Mouse (Mus musculus) thymus, postnatal 0 days (tissue): Measurements from ENCODE around the gene Snrnp48. TPM values are rescaled to one million over a fixed set of nuclear protein-coding genes. Genes with fewer than 3 reads are reported as not detected.

Experiments used
- DNase-seq: peaks from one replicate; pipeline ENCODE4 v3.0.0-alpha.2; 2015; ENCODE audit warnings: low spot score
- polyA plus RNA-seq: library from polyadenylated mRNA; unstranded; fragments of >200 nt; fragmentation: Nextera tagmentation; extraction: Ambion mirVana; gene quantifications from 2 replicates; pipeline ENCODE4 v1.2.1, GENCODE M21; 2015

The Snrnp48 gene
- 43.7 and 48.2 TPM in 2 replicates for polyA plus RNA-seq

DNA sequence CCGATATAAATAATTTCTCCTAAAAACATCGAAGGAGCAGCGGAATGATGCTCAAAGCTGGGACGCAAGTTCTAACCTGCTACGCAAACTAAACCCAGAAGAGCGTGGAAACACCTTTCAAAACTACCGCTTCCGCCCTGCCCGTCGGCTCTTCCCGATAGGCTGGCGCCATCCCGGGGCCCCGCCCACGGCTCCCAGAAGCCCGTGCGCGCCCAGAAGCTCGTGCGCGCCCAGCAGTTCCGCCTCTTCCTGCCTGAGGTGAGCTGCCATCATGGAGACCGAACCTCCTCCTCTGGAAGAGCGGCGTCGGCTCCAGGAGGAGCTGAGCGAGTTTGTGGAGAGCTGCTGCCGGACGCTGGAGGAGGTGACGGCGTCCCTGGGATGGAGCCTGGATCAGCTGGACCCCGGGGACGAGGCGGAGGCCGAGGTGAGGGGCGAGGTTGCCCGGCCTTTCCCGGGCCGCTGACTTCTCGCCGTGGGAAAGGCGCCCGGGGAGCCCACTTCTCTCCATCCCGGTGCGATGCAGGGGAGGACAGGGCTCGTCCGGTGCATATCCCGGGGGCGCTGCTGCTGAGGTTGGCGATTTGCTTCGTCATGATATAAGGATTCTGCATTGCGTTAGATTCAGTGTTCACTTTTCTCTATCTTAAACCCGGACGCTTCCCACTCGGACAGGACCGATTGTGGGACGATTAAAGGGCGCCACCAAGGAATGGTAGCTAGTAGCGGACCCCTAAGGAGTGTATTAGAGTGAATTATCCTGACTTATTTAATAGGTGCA, at the start of gene Snrnp48:
Gene Snrnp48, plus strand, starts transcription at position 237 of the 781 bp plus-strand sequence.
- DNase-seq = peak; percentile 94

DNA sequence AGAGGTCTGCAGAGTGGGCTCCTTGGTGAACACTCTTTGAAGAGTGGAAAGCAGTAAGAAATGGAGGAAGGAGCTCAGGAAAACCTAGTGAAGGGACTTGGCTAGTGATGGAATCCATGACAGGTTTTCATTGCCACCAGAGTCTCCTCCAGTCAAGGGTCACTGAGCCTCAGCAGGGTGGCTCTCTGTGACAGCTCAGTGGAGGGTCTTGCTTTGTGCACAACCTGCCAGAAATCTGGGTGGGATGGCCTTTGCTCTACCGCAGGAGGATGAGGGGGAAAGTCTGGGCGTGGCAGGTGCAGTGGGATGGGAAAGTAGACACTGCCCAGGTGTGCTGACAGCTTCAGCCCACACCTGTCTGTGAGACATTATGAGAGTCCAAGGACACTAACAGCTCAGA, 49.2 kb upstream of the Snrnp48 start:
- no peak for DNase-seq

DNA sequence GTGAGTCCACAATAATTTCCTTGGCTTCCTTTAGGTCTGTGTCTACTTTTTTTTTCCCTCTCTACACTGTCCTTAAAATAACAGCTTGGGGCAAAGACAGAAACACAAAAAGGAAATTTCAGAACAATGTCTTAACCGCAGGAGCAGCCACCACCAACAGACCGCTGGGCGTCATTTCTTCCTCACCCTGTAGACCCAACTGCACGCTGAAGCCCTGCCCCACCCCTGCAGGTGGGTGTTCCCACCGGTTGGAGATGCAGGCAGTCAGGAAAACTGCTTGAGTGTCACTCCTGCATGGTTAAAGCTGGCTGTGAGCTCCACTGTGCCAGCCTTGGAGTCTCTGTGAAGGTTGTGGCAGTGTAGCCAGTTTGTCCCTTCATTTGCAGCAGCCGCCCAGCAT, 47.1 kb upstream of the Snrnp48 start:
- DNase-seq = peak; percentile 14

DNA sequence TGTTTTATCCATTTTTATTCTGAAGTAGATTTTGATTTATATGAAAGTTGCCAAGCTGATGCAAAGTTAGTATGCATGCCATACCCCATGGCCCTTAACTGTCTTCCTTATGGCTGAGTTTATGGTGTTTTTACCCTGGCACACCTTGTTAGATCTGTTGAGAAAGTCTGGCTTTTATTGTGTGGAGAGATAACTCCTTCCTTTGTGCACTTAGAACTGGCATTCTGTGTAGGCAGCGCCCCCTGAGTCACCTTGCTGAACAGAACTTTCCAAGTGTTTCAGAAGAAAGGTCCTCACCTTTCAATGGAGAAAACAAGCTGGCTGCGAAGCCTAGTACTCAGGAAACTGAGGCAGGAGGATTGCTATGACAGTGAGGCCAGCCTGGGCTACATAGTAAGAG, 42.7 kb upstream of the Snrnp48 start:
- DNase-seq = no peak

DNA sequence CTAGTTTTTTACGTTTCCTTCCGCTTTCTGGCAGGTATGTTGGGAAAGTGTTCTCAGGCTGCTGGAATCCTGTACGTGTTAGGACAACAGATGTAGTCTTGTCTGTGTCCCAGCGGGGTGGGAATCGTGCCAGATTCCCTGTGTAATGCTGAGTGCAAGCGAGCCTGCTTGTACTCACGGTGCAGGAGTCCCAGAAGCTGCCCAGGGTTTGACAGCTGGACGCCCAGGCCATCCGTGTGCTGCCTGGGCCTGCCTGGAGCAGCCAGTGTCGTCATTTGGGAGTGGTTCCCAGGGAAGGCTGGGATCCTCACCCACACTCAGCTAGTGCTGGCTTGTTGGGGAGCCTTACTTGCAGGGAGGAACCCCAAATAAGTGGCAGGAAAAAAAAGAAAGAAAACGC, 42.1 kb upstream of the Snrnp48 start:
- DNase-seq = no peak

DNA sequence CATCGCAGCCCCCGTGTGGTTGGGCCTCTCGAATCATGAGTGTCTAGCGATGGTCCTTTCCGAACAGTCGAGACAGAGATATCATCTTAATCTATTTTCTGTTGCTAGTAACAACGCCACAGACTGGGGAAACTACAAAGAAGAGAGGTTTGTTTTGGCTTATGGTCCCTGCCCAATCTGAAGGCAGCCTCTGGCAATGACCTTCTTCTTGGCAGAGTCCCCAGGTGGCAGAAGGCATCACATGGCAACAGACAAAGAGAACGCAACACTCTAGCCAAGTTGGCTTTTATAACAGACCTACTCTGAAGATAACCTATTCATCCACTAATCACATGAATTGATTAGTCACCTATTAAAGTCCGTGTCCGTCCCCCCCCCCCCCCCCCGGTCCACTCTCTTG, 39.8 kb upstream of the Snrnp48 start:
- no peak for DNase-seq

DNA sequence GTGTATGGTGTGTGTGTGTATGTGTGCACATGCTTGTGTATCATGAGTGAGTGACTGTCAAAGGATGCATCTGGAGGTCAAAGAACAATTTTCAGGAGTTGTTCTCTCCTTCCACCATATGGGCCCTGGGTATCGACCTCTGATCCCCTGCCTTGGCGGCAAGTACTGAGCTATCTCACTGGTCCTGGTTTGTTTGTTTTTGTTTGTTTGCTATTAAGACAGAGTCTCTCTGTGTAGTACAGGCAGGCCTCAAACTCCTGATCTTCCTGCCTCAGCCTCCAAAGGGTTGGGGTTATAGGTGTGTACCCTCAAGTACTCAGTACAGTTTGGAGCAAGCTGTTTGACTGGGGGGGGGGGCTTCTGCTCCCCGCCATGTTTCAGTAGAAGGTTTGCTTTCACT, 37.7 kb upstream of the Snrnp48 start:
- DNase-seq = no peak

DNA sequence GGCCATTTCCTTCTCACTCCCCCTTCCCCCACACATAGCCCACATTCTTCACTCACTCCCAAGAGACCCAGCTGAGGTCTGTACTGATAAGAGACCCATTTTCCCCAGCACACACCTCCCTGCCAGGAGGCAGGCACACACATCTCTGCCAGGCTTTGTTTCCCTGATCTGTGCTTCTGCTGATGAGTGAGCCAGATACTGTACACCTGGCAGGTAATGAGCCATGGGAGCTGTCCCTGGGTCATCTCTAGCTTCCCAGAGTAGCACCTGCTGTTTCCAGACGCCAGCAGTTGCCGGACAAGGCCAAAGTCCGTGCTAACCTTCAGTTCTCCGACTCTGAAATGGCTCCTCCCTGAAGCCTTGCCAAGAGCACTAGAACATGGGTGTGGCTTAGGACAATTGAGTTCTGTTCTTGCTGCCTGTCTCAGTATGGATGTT, 34.0 kb upstream of the Snrnp48 start:
- no peak for DNase-seq

DNA sequence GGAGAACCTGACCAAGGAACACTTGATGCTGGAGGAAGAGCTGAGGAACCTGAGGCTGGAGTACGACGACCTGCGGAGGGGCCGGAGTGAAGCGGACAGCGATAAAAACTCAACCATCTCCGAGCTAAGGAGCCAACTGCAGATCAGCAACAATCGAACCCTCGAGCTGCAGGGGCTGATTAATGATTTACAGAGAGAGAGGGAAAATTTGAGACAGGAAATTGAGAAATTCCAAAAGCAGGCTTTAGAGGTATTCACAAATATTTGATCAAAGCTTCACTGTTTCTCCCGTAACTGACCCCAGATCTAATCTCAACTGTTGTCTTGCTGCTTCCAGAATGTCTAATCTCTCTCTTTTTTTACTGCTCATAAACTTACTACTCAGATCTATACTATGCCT, 11.3 kb upstream of the Snrnp48 start:
- no peak for DNase-seq

DNA sequence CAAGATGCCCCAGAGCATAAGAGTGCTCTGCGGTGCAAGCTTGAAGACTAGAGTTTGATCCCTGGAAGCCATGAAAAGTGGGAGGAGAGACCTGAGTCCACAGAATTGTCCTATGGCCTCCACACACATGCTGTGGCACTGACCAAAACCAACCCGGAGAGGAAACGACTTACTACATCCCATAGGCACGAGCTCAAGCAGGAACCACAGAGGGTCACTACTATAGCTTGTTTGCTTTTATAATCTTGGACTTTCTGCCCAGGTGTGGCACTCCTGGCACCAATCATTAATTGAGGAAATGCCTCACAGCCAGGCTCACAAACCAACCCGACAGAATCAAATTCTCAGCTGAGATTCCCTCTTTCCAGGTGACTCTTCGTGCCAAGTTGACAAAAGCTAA, 3.3 kb upstream of the Snrnp48 start:
- DNase-seq = no peak

DNA sequence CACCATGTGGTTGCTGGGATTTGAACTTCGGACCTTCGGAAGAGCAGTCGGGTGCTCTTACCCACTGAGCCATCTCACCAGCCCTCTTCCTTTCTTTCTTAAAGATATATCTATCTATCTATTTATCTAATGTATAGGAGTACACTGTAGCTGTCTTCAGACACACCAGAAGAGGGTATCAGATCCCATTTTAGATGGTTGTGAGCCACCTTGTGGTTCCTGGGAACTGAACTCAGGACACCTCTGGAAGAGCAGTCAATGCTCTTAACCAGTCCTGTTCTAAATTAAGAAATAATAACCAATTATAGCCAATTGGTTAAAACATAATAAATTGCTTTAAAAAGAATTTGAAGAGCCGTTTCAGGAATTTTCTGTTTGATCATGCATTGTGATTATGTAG, 567 bp upstream of the Snrnp48 start:
- DNase-seq = no peak

DNA sequence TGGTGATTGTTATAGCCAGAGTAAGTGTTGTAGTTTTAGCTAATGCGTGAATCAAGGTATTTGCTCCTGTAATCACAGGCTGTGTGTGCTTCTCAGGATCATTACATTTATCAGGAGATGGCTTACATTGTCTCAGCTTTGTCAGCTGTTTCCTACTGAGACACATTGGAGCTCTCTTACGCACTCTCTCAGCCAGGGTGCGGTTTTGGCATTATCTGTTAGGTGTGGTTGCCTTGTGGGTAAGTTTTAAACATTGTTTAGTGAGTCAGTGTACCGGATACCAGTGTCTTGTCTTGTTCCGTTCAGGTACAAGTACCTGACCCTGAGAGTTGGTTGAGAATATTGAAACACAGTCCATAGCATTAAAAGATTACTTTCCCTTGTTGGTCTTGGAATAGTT, 6.4 kb downstream of the Snrnp48 start:
- DNase-seq = no peak

DNA sequence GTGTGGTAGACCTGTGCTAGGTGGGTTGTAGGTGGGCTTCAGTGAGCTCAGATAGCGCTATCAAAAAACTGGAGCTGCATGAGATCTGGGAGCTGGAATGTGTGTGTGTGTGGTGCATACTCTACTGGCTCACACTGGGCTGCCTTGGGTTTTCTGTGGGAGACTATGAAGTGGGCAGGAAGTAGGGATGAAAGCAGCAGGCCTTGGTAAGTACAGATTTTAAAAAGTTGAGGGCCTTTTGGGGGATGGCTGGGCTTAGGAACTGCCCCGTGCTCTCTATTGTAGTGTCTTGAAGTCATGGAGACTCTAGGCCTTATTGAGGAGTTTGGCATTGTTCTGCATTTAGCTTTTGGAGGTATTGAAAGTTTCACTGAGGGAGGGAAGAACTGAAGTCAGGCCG, 13.9 kb downstream of the Snrnp48 start:
- no peak for DNase-seq

DNA sequence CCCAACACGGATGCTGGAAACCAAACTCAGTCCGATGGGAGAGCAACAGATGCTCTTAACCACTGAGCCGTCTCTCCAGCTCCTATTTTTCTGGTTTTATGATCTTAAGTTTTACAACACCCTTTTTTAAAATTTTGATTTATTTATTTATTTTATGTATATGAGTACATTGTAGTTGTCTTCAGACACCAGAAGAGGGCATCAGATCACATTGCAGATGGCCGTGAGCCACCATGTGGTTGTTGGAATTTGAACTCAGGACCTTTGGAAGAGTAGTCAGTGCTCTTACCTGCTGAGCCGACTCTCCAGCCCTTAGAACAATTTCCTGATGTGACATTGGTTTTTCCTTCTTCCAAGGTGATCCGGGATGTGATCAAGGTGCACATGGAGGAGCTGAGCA, 15.6 kb downstream of the Snrnp48 start:
- DNase-seq = no peak

DNA sequence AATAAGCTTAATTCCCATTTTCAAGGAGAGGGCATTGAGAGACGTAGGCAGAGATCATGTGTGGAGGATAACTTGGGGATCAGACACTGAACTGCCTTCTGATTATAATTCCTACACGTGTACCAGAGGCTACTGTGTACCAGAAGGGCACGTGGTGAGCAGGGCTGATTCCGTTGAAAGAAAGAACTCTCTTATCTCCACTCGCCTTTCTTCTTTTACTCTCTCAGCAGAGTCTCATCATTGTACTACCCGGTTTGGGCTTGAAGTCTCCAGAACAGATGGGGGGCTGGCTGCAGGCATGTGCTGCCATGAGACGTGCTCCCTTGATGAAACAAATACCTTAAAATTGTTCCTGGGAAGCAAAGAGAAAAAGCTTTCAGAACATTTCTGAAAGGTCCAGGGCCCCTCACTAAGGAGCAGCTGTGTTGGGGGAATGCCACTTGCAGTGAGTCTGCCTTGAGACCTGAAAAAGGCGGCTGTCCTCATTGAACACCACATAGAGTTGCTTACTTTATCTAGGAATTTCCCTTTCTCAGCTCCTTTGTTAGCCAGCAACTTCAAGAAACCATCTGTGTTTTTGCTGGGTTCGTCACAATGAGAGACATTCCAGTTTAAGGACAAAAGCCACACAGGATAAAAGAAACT, 25.6 kb downstream of the Snrnp48 start:
- DNase-seq = no peak

DNA sequence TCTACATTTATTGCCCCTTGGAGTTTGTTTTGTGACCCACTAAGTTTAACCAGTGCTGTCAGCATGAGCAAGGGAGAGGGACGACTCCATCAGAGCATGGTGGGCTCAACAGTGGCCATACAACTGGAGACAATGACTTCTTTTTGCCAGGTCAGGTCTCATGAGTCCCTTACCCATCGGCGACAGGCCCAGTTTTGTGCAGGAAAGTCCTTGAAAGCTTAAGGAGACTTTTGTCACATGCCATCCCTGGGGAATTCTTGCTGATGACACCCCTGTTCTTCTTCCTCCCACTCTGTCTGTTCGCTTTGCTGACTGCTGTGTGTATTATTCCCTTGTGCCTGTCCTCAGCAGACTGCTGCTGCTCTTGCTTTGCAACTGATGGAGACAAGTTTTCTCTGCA, 27.7 kb downstream of the Snrnp48 start:
- DNase-seq = no peak

DNA sequence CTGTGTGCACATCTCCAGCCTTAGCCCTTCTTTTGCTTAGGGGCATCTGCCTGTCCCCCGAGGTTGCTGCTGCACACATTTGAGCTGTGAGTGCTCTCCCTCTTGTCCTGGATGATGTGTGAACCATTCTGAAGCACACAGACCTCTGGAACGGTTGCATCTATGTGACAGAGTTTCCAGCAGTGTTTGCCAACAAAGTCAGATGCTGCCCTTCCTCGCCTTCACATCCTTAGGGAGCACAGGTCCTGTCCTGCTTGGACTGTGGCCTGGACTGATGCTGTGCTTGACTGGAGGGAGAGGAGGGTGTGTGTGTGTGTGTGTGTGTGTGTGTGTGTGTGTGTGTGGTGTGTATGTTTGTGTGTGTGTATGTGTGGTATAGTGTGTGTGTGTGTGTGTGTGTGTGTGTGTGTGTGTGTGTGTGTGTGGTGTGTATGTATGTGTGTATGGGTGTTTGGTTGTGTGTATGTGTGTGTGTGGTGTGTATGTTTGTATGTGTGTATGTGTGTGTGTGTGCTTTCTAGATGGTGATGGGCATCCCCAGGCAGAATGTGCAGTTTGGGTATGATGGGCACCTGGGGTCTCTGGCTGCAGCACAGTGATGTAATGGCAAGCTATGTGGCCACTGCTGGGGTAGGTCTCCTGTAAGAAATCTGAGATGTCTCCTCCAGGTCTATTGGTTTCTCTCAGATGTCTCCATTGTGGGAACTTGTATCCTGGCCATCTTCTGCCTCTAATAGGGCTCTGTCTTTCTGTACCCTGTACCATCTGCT, 28.3 kb downstream of the Snrnp48 start:
- DNase-seq = no peak

DNA sequence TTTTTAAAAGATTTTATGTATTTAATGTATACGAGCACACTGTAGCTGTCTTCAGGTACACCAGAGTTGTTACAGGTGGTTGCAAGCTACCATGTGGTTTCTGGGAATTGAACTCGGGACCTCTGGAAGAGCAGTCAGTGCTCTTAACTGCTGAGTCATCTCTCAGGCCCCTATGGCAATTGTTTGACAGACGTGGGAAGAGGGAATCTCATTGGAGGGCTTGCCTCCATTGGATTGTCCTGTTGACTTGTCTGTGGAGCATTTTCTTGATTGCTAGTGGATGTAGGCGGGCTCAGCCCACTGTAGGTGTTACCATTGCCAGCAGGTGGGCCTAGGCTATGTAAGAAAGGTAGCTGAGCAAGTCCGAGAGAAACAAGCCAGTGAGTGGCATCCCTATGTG, 29.9 kb downstream of the Snrnp48 start:
- DNase-seq = no peak

DNA sequence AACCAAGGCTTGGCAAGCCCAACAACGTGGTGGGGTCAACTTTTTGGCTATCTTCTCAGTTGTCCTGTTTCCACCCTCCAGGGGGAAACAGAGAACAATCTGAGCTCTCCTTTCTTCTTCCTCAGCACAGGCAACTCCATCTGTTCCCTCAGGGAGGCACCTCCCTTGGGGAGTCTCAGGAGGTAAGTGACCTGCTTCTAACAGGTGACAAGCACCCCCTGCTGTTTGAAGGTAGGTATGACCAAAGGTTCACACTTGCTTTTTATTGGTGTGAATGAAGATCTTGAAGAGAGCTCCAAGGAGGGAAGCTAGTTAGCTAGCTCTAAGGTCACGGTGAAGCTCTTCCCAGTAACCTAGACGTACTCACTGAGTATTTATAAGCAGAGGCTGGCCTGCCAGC, 30.6 kb downstream of the Snrnp48 start:
- peak; percentile 42 for DNase-seq

DNA sequence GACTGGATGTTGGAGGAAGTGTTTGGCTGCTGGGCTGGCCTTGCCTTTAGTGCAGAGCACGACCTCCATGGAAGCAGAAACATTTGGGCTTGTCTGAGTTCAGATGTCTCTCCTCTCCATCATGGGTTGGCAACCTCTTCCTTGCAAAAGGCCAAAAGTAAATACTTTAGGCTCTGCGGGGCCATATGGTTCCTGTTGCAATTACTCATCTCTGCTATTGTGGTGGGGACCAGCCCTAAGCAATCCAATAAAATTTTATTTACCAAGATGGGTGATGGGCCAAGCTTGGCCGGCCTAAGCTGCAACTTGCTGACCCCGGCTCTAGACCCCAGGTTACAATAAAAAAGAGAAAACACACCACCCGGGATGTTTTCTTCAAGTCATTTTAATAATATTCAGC, 43.4 kb downstream of the Snrnp48 start:
- no peak for DNase-seq

DNA sequence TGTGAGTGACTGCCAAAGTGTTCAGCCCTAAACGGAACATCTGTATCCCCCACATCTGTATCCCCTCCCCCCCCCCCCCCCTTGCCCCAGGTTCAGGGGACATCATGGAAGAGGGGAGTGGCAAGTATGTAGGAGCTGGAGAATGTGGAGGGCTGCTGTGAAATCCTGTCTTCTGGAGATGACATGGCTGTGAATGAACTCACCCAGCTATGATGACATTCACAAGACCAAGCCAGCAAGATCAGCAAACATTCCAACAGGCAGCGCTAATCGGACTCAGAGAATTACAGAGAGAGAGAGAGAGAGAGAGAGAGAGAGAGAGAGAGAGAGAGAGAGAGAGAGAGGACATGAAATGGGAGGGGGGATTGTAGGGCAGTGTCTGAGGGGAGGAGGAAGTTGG, 46.5 kb downstream of the Snrnp48 start:
- DNase-seq = no peak

DNA sequence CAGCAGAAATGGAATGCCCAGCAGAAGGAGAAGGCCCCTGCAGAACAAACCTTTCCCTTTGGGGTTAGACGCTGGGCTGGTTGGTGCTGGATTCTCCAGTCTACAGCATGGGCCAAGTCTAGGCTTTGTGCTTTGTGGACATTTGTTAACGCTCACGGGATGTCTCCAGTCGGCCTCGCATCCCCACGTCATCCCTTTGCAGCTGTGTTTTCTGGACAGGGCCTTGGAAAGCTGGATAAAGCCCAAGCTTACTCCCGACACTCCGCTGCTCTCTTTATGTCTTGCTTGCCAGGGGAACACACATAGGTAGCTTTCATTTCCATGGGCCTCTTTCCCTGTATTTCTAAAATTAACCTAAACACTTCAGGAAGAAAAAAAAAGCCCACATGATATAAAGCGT, 49.0 kb downstream of the Snrnp48 start:
- DNase-seq = no peak
